Mouse (Mus musculus) gastrocnemius, postnatal 36 days (tissue): ENCODE data around the gene Dlgap1. TPM values are rescaled to one million over a fixed set of nuclear protein-coding genes. Genes with fewer than 3 reads are reported as not detected.

Experiments
- DNase-seq, 2 experiments: peaks; one replicate each; pipeline ENCODE4 v3.0.0; 2022
- intact Hi-C: fragments of 180-260 bp; cut with DNase I; formaldehyde crosslinking; loops from one replicate; pipeline ENCODE4 v1.15.1; 2025
- total RNA-seq, 2 experiments: library from RNA; stranded (reverse); gene quantifications; 2 replicates each; pipeline ENCODE4 v1.2.3; 2021

Gene Dlgap1
- total RNA-seq, 2 experiments from 2014 or later = 0.10 to 0.54 TPM

DNA sequence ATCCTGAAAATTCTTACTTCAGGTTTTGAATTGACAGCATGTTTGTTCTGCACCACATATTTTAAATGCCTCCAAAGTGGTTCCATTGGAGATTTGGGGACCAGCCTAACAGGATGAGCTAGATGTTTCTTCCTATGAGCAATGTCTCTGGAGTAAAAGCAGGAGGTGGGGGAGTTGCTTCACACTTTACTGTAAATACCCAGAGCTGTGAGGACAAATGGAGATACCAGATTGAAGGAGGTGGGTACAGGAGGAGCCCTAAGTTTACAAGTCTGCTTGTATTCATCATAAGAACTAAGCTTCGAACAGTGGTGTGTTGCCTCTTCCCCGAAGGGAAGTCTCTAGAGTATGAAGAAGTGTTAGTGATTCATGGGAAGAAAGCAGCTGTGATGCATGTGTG, 201.0 kb downstream of the Dlgap1 start:
- DNase-seq = no peak
- intact Hi-C loops = no loop called here

DNA sequence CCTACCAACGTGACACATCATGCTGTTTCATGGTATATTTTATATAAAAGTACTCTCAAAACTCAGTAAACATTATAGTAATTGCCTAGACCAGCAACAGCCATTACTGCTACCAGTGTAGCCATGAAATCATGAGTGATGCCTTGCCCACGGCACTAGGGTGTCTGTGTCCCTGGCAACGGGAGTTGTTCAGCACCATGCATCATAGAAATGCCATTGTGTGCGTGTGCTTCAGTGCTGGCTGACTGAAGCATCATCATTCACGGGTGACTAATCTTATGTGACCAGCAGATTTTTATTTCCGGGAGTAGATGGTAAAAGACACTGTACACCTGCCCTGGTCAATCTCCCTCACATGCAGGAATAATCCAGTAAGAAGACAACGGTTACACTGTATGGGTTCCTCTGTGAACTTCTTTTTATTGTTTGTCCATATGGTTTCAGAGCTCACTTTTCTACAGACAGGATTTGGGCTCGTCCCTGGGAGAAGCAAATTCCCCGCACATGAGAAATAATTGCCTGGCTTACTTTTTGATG, 203.7 kb downstream of the Dlgap1 start:
- no peak for DNase-seq
- intact Hi-C loops = no loop called here

DNA sequence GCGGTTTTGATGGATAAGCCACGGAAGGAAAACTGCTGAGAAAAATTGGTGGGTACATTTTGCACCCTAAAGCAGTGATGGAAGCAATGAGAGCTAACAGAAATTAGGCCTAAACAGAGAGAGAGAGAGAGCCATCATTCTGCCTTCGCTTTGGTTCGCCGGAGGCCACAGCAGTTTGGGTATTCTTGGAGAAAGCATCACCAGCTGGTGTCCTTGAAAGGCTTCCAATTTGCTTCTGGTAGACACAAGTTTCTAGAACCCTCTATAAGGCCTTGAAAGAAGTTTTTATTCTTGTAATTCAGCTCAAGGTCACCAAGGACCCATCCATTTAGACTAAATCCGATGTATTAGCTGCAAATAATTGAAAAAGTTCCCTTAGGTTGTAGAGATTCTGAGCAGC, 205.0 kb downstream of the Dlgap1 start:
- intact Hi-C loops = no loop called here
- no peak for DNase-seq

DNA sequence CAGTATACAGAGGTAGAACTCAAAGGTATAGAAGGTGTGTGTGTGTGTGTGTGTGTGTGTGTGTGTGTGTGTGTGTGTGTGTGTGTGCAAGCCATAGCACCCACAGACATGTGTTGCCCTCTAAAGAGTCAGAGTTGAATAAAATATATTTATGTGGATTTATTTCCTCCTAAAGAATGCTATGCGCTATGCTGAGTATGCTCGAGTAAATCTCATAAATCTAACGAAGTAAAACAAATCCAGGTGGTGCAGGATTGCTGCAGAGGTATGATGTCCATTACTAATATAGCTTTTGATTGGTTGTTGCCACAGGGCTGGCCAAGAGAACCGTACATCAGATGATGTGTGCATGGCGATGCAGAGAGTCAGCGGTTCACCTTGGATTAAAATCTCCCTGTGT, 222.4 kb downstream of the Dlgap1 start:
- DNase-seq = no peak
- intact Hi-C loops = no loop called here

DNA sequence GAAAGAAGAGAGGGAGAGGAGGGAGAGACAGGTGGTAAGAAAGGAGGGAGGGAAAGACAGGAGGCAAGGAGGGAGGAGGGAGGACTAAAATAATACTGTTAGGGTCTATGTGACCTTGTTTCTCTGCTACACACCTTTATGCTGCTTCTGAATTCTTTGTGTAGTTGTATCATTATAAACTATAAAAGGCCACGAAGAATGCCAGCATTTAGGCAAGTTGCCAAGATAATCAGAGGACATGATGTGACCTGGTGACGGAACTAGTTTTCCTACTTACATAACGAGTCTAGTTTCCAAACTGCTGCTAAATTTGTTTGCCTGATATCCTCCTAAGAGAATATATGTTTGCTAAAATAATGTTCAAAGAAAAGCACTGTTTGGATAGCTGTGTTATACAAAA, 254.0 kb downstream of the Dlgap1 start:
- intact Hi-C loops = no loop called here

DNA sequence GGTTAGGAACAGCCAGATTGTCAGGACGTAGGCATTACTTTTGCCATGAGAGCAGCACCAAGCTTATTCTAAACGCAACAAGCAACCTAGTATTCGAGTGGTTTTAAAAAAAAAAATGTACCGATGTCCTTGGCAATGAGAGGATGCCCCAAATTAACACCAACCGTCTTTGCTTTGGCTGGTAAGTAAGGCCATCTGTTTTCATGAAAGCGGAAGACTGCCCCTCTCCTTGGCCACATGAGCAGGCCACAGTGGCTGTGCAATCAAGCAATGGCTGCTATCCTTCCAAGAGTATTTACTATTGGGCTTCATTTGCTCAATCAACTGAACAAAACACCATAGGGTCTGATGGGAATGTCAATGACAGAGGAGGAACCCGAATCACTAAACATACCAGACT, 278.5 kb downstream of the Dlgap1 start:
- intact Hi-C loops = no loop called here
- no peak for DNase-seq

More for the DNA sequence above, 254.0 kb downstream of the Dlgap1 start:
- no peak for DNase-seq

DNA sequence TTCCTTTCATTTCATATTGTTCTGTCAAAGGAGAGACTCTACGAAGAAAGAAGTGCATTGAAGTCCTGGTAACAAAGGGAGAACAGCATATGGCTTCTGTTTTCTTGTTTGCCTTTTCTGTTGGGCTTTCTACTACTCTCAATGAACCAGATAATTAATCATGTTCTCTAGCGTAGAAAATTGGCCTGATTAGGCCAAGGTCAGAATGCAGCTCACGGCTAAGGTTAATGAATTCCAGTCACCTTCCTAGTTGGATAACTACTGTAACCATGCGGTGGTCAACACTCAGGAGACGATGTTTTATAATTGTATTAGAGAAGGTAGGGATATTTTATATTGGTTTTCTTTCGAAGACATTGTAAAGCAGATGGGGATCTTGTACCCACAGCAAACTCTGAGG, 279.4 kb downstream of the Dlgap1 start:
- intact Hi-C loops = no loop called here
- no peak for DNase-seq

DNA sequence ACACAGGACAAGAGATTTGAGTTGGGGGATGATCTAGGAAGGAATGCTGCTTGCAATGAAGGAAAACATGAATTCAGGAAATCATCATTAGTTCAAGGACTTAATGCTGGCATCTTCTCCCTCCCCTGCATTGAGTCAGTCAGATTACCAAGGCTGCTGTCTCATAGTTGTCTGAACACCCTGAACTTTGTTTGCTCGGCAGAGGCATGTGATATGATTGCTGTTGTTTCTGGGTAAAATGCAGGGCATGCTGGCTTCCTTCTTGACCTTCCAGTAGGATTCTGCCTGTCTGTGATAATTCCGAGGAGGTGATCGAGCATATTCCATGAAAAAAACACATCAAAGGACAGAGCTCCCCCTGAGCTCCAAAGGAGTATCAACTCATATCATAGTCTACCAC, 283.6 kb downstream of the Dlgap1 start:
- intact Hi-C loops = no loop called here
- DNase-seq = no peak

DNA sequence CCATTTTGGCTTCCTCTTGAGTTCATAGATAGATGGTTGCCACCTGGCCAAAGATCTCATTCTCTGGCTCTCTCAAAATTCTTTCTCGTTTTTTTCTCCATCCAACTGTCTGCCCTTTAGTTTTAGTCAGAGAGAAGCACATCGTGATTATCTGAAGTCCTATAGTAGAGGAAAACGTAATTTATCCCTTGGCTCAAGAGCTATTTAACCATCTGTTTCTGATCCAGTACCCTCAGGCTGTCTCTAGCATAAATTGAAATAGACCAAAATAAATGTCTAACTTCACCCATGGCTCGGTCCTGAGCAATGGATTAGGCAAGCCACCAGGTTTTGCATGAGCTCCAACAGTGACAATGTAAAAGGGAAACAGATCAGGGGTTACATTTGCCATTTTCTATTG, 287.5 kb downstream of the Dlgap1 start:
- intact Hi-C loops = no loop called here
- DNase-seq = no peak

DNA sequence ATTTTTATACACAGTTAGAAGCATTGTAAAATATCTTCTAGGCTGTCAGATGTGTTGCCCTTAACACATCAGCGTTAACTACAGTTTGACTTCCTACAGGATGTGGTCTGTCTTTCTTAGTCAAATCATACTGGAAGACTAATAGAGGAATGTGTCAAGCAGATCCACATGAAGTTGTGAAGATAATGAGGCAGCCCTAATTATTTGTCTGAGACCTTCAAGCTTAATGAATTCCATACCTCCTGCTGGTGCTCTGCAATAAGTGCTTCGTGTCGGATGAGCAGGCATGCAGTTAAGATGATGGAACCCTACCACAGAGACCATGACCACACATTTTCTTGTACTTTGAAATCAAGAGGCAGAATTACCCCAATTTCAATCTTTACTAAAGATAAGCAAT, 294.3 kb downstream of the Dlgap1 start:
- intact Hi-C loops = no loop called here

DNA sequence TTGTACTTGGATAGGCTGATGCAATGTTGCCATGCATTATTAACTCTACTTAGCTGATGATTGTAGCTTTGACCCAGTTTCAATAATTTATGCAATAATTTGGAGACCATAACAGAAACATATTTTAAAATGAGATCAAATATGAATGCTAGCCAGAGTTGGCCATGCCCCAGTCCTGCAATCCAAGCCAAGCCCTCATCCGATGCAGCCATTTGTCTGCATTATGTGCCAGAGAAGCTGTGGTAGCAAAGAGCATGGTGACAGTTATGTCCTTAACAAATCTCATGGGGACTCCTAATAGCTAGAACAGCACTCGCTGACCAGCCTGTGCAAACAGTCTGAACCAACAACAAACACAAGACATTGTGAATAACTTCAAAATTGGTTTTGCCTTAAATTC, 303.3 kb downstream of the Dlgap1 start:
- DNase-seq = no peak
- intact Hi-C loops = no loop called here

More for the DNA sequence above, 294.3 kb downstream of the Dlgap1 start:
- no peak for DNase-seq

DNA sequence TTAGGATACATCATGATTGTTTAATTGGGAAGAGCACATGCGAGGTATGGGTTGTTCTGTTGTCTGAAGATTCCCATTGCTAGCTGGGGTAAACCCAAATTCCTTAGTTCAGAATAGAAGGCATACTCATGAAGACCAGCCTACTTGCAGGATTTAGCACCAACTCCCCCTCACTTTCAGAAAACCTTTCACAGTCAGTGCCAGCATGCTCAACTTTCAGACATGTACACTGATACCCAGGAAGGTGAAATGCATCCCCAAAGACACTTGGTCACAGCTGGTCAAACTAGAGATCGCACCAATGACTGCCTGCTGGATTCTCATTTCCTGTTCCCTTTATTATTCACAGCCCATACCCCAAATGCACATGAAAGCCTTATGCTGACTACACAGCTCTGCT, 318.8 kb downstream of the Dlgap1 start:
- DNase-seq = no peak
- intact Hi-C loops = no loop called here

DNA sequence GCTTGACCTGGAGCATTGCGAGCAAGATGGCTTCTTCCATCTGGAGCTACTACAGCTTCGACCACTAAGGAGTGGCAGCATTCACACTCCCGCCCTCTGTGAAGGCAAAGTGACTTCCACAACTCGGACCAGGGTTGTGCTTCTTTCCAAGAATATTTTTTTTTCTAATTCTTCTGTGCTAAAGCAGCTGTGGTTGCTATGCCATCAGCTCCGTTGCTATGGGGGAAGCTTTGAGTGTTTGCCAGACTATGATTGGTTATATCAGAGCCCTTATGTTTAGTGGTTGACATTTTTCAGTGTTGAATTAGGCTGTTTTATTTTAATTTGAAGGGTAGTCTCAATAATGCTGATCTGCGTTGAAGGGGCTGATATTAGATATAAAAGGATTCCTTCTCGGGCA, 325.2 kb downstream of the Dlgap1 start:
- DNase-seq = no peak
- intact Hi-C loops = no loop called here

DNA sequence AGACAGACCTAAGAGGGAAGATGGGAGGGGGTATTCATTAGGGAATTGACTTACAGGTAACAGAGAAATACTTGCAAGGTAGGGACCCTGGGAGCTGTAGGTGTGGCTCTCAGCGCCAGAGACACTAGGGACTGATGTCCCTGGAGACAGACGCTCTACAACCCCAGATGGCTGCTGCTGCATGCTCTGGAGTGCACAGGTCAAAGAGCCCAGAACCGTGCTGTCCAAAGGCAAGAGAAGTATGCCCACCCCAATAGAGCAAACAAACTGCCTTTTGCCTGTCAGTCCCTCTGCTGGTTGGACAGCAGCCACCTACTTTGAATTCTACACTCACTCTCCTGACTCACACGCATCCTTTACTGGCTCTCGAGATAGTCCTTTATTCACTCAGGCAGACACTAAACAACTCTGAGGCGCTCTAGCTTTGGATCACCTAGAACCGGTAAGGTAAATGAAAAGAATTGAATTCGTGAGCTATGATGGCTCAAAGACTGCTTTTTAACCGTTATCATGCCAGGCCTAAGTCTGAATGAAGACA, 333.1 kb downstream of the Dlgap1 start:
- no peak for DNase-seq
- intact Hi-C loops = no loop called here

DNA sequence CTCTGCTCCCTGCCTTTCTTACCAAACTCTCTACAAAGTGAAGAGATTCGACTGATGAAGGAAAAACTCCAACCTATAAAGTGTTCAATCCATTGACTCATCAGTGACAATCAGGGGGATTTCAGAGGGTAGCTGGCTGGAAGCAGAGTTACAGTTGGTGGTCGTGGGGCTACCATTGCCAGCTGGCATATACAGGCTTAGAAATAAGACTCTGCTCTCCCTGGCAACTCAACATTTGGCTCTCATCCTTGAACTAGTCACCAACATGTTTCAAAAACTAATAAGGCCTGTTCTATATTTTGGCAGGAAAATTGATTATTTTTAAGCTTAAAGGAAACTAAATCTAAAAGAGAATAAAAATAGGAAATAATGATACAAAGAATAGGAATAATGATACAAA, 333.8 kb downstream of the Dlgap1 start:
- DNase-seq = no peak

DNA sequence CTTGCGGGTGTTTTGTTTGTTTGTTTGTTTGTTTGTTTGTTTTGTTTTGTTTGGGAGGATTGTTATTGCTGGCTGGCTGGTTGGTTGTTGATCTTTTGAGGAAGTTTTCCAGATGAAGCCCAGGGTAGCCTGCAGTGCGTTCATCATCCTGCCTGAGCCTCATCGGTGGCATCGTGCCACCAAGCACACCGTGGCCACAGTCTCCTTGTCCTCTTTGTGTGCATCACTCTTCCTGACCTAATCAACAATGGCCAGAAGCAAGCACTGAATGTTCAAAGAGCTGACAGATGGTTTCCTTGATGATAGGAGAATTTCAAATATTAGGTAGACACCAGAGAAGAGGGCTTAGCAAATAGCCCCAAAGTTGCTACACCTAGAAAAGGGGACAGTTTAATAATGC, 336.1 kb downstream of the Dlgap1 start:
- no peak for DNase-seq
- intact Hi-C loops = no loop called here

More for the DNA sequence above, 333.8 kb downstream of the Dlgap1 start:
- intact Hi-C loops = no loop called here

DNA sequence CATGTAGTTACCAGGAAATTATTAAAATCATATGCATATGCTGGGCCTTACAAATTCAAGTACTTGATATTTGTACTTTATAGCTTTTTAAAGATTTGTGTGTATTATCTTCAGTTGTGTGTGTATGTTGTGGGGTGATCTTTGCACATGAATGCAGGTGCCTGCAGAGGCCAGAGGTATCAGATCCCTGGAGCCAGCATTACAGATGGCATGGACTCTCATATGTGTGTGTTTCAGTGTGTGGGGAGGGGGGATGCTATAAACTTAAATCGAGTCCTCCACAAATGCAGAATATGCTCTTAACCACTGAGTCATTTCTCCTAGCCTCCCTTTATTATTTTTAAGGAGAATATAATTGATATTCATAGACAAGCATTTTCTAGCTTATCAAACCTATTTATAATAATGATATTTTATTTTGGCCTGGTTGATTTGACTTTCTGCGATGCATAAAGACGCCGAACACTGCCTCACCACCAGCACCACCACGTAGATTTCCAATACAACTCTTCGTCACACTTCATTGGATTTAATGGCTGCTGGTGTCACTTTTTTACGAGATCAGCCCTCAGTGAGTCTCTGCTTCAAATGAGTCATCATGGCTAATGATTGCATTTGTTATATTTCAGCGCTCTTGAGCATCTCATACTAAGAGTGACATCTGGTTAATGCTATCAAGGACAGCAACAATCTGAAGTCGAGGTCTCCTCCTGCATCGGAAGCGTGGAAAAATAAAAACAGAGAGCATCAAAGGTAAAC, 338.7 kb downstream of the Dlgap1 start:
- intact Hi-C loops = no loop called here
- DNase-seq = no peak

DNA sequence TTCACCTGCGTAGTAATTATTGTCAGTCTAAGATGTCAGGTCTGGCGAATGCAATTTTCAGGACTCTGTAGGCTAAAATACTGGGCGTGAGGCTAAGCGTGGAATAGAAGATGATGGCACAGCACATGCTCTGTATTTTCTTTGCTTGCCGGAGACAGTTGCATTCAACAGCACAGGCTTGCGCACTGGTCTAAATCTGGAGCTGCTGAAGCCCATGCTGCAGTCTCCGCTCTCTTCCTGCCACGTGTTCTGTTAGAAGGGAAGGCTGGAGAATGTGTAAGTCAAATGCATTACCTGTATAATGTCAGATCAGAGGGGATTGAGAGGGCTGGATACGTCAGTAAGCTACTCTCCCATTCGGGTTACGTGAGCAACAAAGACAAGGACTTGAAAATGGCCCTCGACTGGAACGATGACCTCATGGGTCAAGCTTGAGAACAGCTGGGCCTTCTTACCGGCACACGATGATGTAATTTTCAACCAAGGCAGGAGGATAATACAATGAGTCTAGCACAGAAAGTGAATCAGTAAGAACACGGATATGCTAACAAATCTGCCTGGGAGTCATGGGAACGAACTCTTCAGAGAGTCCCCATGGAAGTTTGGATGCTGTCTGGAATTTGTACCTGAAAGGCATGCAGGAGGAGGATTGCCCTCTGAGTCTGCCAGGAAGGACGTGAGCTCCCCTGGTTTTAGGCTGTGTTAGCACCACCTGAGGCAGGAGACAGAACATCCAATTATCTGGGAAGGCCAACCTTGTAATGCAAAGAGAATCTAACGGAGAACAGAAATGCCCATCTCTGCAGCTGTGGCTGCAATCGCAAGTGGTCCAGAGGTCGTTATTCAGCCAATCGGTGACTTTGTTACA, 339.7 kb downstream of the Dlgap1 start:
- intact Hi-C loops = no loop called here
- DNase-seq = no peak

DNA sequence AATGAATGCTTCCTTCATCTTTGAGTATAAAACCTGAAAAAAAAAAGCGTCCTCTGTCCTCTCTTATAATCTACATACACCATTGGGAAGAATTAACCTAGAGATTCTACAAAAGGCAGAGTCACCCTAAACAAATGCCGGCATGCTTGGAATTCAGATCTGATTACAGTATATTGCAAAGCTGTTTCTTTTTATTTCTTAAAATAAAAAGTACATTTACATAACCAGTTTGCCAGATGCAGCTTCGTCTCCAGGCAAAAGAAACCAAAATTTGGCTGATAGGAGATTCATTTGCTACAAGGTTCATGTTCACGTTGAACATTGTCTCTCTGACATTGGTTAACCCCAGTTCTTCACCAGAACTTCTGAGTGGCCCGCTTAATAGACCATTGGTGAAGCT, 347.5 kb downstream of the Dlgap1 start:
- no peak for DNase-seq
- intact Hi-C loops = no loop called here

DNA sequence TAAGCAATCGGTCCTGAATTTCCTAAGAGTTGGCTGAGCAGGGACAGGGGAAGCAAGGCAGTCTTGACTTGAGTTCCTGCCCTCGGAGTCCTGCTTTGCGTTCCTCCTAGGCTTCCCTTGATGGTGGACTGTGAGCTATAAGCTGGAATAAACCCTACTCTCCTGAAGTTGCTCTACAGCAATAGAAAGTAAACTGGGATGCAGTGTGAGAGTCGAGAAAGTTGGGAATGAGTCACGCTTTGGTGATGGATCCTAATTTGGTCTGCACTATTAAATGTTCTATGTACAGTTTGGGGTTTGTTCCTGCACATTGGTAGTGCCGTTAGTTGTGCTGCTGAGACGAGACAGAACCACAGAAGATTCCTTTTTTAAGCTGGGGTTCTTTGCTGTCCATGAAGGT, 348.9 kb downstream of the Dlgap1 start:
- intact Hi-C loops = no loop called here
- no peak for DNase-seq

DNA sequence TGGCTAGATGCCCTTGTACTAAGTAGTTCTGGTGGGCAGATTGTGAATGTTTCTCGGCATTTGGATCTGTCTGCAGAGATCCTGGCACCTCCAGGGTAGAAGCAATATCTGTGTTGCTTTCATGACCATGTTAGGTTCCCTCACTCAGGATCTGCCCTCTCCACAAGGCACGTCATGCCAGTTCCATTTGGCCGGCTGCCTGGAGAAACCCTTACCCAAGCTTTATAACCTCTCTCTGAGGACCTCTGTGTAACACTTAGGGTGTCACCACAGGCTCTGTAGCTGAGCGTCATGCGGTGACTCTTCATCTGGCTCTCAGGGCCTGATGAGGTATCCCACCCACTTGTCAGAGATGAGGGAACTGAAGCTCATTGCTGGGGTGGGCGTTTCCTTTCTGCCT, 353.1 kb downstream of the Dlgap1 start:
- no peak for DNase-seq
- intact Hi-C loops = no loop called here
